Mouse (Mus musculus) stomach, embryonic 14.5 days (tissue): ENCODE measurements around the gene Helz. TPM values are rescaled to one million over a fixed set of nuclear protein-coding genes. Genes with fewer than 3 reads are reported as not detected.

Source experiments
- ATAC-seq: fragments of 200-750 bp; cut with Nextera tagmentation; 2 replicates; pipeline ENCODE4 v1.8.0; 2017; ENCODE audit warnings: low read depth, moderate TSS enrichment; ENCODE audit not compliant: insufficient number of reproducible peaks, insufficient read depth, low FRiP score
- H3K27ac ChIP-seq: fragments of 300-500 bp; sonication (generic); 2 replicates; pipeline ENCODE4 v1.5.1; 2014; ENCODE audit warnings: mild to moderate bottlenecking, low read length, moderate library complexity, mixed read lengths
- H3K27me3 ChIP-seq: fragments of 300-500 bp; sonication (generic); 2 replicates; pipeline ENCODE4 v1.6.1; 2014; ENCODE audit warnings: low read length, control low read depth, mixed read lengths; ENCODE audit not compliant: control insufficient read depth, insufficient read depth
- H3K36me3 ChIP-seq: fragments of 300-500 bp; sonication (generic); 2 replicates; pipeline ENCODE4 v1.6.1; 2014; ENCODE audit warnings: mild to moderate bottlenecking, control low read depth, low read length, moderate library complexity, mixed read lengths; ENCODE audit not compliant: control insufficient read depth, insufficient read depth
- H3K4me1 ChIP-seq: fragments of 300-500 bp; sonication (generic); 2 replicates; pipeline ENCODE4 v1.6.1; 2014; ENCODE audit warnings: low read length, control low read depth, mixed read lengths; ENCODE audit not compliant: control insufficient read depth, insufficient read depth
- H3K4me2 ChIP-seq: fragments of 300-500 bp; sonication (generic); replicated peaks from 2 replicates; pipeline ENCODE4 v1.6.1; 2014; ENCODE audit warnings: low read depth, low read length, control low read depth
- H3K4me3 ChIP-seq: fragments of 300-500 bp; sonication (generic); 2 replicates; pipeline ENCODE4 v1.5.1; 2014; ENCODE audit warnings: low read depth, low read length, control low read depth
- H3K9ac ChIP-seq: fragments of 300-500 bp; sonication (generic); replicated peaks from 2 replicates; pipeline ENCODE4 v1.6.1; 2014; ENCODE audit warnings: low read depth, mild to moderate bottlenecking, control low read depth, low read length, moderate library complexity, mixed read lengths
- H3K9me3 ChIP-seq: fragments of 300-500 bp; sonication (generic); 2 replicates; pipeline ENCODE4 v1.6.1; 2016; ENCODE audit warnings: low read depth, low read length, control low read depth; ENCODE audit not compliant: control insufficient read depth
- WGBS: fragments of 180-500 bp; shearing (Covaris S2); extraction: QIAGEN DNeasy Blood & Tissue Kit; methylation state at CpG from one replicate; pipeline ENCODE4 v1.1.7; 2014; 5-methylcytosine and 5-hydroxymethylcytosine counted together
- polyA plus RNA-seq: library from polyadenylated mRNA; unstranded; fragments of >200 nt; fragmentation: Nextera tagmentation; extraction: Ambion mirVana; gene quantifications from 2 replicates; pipeline ENCODE4 v1.2.1, GENCODE M21; 2014

The Helz gene
- polyA plus RNA-seq, 1 experiment from 2014 or later, result 25.1 TPM

GRCm38 (mm10) chr11:107516387-107516786, 31.3 kb upstream of the Helz start:
- no peak for ATAC-seq
- WGBS, result 100% methylated on average over 2 of the region's 2 CpGs
- H3K27ac ChIP-seq, result no peak overlapping the region
- no peak overlapping the region for H3K4me2 ChIP-seq
- no peaks in the 10 kb centered on the region for H3K27me3 ChIP-seq
- H3K4me1 ChIP-seq, result no peaks in the 10 kb centered on the region
- no peak overlapping the region for H3K4me3 ChIP-seq
- no peaks in the 10 kb centered on the region for H3K9me3 ChIP-seq
- H3K9ac ChIP-seq, result no peak overlapping the region
- no peaks in the 10 kb centered on the region for H3K36me3 ChIP-seq

- Histone ChIP-seq H3K27ac (no peak overlapping the region), H3K36me3 (no peaks in the 10 kb centered on the region), H3K4me2 (no peak overlapping the region), H3K4me1 (no peaks in the 10 kb centered on the region), H3K9me3 (no peaks in the 10 kb centered on the region), H3K4me3 (no peak overlapping the region), H3K9ac (no peak overlapping the region), H3K27me3 (no peaks in the 10 kb centered on the region)
- 61% methylated on average over 5 of the region's 5 CpGs for WGBS
- ATAC-seq, result no peak
Observed at GRCm38 (mm10) chr11:107518645-107519429, 28.9 kb upstream of the Helz start.

GRCm38 (mm10) chr11:107521153-107521552, 26.6 kb upstream of the Helz start:
- Histone ChIP-seq H3K9ac (no peak overlapping the region), H3K9me3 (no peaks in the 10 kb centered on the region), H3K4me1 (no peaks in the 10 kb centered on the region), H3K36me3 (no peaks in the 10 kb centered on the region), H3K27ac (no peak overlapping the region), H3K4me2 (no peak overlapping the region), H3K4me3 (no peak overlapping the region), H3K27me3 (no peaks in the 10 kb centered on the region)
- ATAC-seq, result no peak
- WGBS, result 60% methylated on average over 1 of the region's 1 CpGs

GRCm38 (mm10) chr11:107524966-107525365, 22.8 kb upstream of the Helz start:
- H3K9me3 ChIP-seq, result no peaks in the 10 kb centered on the region
- ATAC-seq, result no peak
- no peak overlapping the region for H3K9ac ChIP-seq
- no peak overlapping the region for H3K27ac ChIP-seq
- WGBS, result 67% methylated on average over 1 of the region's 1 CpGs
- H3K4me3 ChIP-seq, result no peak overlapping the region
- no peaks in the 10 kb centered on the region for H3K4me1 ChIP-seq
- no peak overlapping the region for H3K4me2 ChIP-seq
- no peaks in the 10 kb centered on the region for H3K27me3 ChIP-seq
- H3K36me3 ChIP-seq, result no peaks in the 10 kb centered on the region

- WGBS, result 57% methylated on average over 3 of the region's 3 CpGs
- no peaks in the 10 kb centered on the region for H3K27me3 ChIP-seq
- no peak for ATAC-seq
- no peak overlapping the region for H3K27ac ChIP-seq
- H3K4me2 ChIP-seq, result no peak overlapping the region
- no peaks in the 10 kb centered on the region for H3K4me1 ChIP-seq
- no peaks in the 10 kb centered on the region for H3K36me3 ChIP-seq
- H3K4me3 ChIP-seq, result no peak overlapping the region
- H3K9me3 ChIP-seq, result no peaks in the 10 kb centered on the region
- H3K9ac ChIP-seq, result no peak overlapping the region
Observed at GRCm38 (mm10) chr11:107527632-107528031, 20.1 kb upstream of the Helz start.

- Histone ChIP-seq H3K27me3 (no peaks in the 10 kb centered on the region), H3K9ac (no peak overlapping the region), H3K4me1 (no peaks in the 10 kb centered on the region), H3K4me3 (no peak overlapping the region), H3K4me2 (no peak overlapping the region), H3K36me3 (no peaks in the 10 kb centered on the region), H3K9me3 (no peaks in the 10 kb centered on the region), H3K27ac (no peak overlapping the region)
- 42% methylated on average over 8 of the region's 8 CpGs for WGBS
- no peak for ATAC-seq
Observed at GRCm38 (mm10) chr11:107529320-107529719, 18.4 kb upstream of the Helz start.

- ATAC-seq, result no peak
- Histone ChIP-seq H3K27ac (no peak overlapping the region), H3K4me3 (no peak overlapping the region), H3K4me1 (no peaks in the 10 kb centered on the region), H3K27me3 (no peaks in the 10 kb centered on the region), H3K9me3 (no peaks in the 10 kb centered on the region), H3K4me2 (no peak overlapping the region), H3K9ac (no peak overlapping the region), H3K36me3 (no peaks in the 10 kb centered on the region)
- WGBS, result 69% methylated on average over 4 of the region's 4 CpGs
Observed at GRCm38 (mm10) chr11:107531445-107531844, 16.3 kb upstream of the Helz start.

GRCm38 (mm10) chr11:107532271-107532670, 15.5 kb upstream of the Helz start:
- no peak overlapping the region for H3K27ac ChIP-seq
- 29% methylated on average over 5 of the region's 5 CpGs for WGBS
- no peaks in the 10 kb centered on the region for H3K36me3 ChIP-seq
- ATAC-seq, result no peak
- H3K27me3 ChIP-seq, result no peaks in the 10 kb centered on the region
- H3K9me3 ChIP-seq, result no peaks in the 10 kb centered on the region
- H3K4me2 ChIP-seq, result no peak overlapping the region
- H3K4me1 ChIP-seq, result no peaks in the 10 kb centered on the region
- no peak overlapping the region for H3K9ac ChIP-seq
- H3K4me3 ChIP-seq, result no peak overlapping the region

GRCm38 (mm10) chr11:107538994-107539393, 8.7 kb upstream of the Helz start:
- Histone ChIP-seq H3K27ac (no peak overlapping the region), H3K4me2 (no peak overlapping the region), H3K27me3 (no peaks in the 10 kb centered on the region), H3K9ac (no peak overlapping the region), H3K4me3 (no peak overlapping the region), H3K9me3 (no peaks in the 10 kb centered on the region), H3K4me1 (no peaks in the 10 kb centered on the region), H3K36me3 (no peaks in the 10 kb centered on the region)
- WGBS, result 90% methylated on average over 4 of the region's 4 CpGs
- no peak for ATAC-seq
